Mouse (Mus musculus) cerebellum, adult 2 months (tissue): ENCODE results near the gene Cd47. TPM values are rescaled to one million over a fixed set of nuclear protein-coding genes. Genes with fewer than 3 reads are reported as not detected.

ENCODE experiments used
- DNase-seq, 2 experiments: peaks; one replicate each; pipeline ENCODE4 v3.0.0; 2021
- H3K27ac ChIP-seq: fragments of 200-500 bp; 2 replicates; pipeline ENCODE4 v1.5.1; 2012; ENCODE audit warnings: low read length, control low read depth, inconsistent platforms; ENCODE audit not compliant: insufficient read depth
- H3K27me3 ChIP-seq: fragments of 200-500 bp; 2 replicates; pipeline ENCODE4 v1.6.1; 2012; ENCODE audit warnings: inconsistent platforms, mild to moderate bottlenecking, low read length, moderate library complexity; ENCODE audit not compliant: control insufficient read depth, insufficient read depth
- H3K4me1 ChIP-seq: fragments of 200-500 bp; 2 replicates; pipeline ENCODE4 v1.6.1; 2011; ENCODE audit warnings: low read length; ENCODE audit not compliant: control insufficient read depth, insufficient read depth
- H3K4me3 ChIP-seq: fragments of 200-500 bp; replicated peaks from 2 replicates; pipeline ENCODE3; 2011; ENCODE audit warnings: mild to moderate bottlenecking, low read depth, low read length, control low read depth; ENCODE audit not compliant: insufficient read depth
- CTCF ChIP-seq: fragments of 200-500 bp; IDR thresholded peaks from 2 replicates; pipeline ENCODE4 v1.5.1; 2011; ENCODE audit warnings: low read depth, mild to moderate bottlenecking, control low read depth, low read length, moderate library complexity, borderline replicate concordance; ENCODE audit not compliant: insufficient read depth
- POLR2A ChIP-seq: fragments of 200-500 bp; IDR thresholded peaks from 2 replicates; pipeline ENCODE4 v1.6.1; 2011; ENCODE audit warnings: low read length, control low read depth, borderline replicate concordance; ENCODE audit not compliant: insufficient read depth
- WGBS: fragments of 180-500 bp; shearing (Covaris S2); methylation state at CpG from one replicate; pipeline ENCODE4 v1.1.7; 2018; 5-methylcytosine and 5-hydroxymethylcytosine counted together
- polyA plus RNA-seq: library from polyadenylated mRNA; depleted of rRNA; stranded (reverse); fragments of >200 nt; gene quantifications from 2 replicates; pipeline ENCODE4 v1.2.3, GENCODE M21; 2012

The Cd47 gene
- polyA plus RNA-seq, 1 experiment = 123 TPM

- no peak overlapping the region for H3K4me3 ChIP-seq
- H3K4me1 ChIP-seq = peaks cover 13% of the 10 kb centered on the region; the same call in 1 of the 2 replicates
- no peak overlapping the region for H3K27ac ChIP-seq
- 27% methylated on average over 9 of the region's 9 CpGs for WGBS
- no peak for DNase-seq
- no peak for TF ChIP-seq POLR2A
- no peaks in the 10 kb centered on the region for H3K27me3 ChIP-seq
These were observed 87.7 kb downstream of the Cd47 start for GRCm38 (mm10) chr16:49887811-49888564.

DNA sequence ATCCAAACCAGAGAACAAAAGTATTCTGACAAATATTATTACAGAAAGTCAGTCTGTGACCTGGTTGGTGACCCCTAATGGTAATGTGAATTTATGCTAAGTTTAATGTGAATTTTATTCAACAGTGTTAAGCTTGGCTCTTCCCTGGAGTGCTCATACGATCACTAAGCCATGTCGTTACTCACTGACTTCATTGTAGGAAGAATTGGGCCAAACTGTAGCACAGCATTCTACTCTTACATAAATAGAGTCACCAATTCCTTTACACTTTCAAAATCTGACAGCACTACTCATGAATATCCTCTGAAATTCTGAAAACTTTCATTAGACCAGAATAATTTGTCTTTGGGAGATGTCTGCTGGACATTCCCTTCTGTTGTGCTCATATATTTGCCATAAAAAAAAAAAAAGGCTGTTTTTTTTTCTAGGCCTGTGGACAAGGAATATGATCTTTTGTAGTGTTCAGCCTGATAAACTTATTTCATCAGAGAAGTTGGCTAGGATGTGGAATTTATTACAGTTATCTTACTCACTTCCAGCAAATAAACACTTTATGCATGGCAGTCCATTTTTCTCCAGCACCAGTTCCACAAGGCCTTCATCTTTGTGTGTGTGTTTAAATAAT is 88.8 kb downstream of the Cd47 start:
- no peak overlapping the region for H3K27ac ChIP-seq
- TF ChIP-seq POLR2A (no peak), CTCF (no peak)
- H3K27me3 ChIP-seq = no peaks in the 10 kb centered on the region
- 39% methylated on average over 2 of the region's 2 CpGs for WGBS
- DNase-seq = no peak
- no peak overlapping the region for H3K4me3 ChIP-seq
- peaks cover 15% of the 10 kb centered on the region for H3K4me1 ChIP-seq

- Histone ChIP-seq H3K4me1 (peaks cover 14% of the 10 kb centered on the region), H3K27me3 (no peaks in the 10 kb centered on the region), H3K27ac (no peak overlapping the region), H3K4me3 (no peak overlapping the region)
- no peak for TF ChIP-seq POLR2A
- no peak for TF ChIP-seq CTCF
- 98% methylated on average over 3 of the region's 3 CpGs for WGBS
- DNase-seq = no peak
These were observed 91.9 kb downstream of the Cd47 start for GRCm38 (mm10) chr16:49892252-49892651.

GRCm38 (mm10) chr16:49892945-49893344 is 92.6 kb downstream of the Cd47 start:
- Histone ChIP-seq H3K4me1 (peaks cover 14% of the 10 kb centered on the region), H3K27ac (no peak overlapping the region), H3K27me3 (no peaks in the 10 kb centered on the region), H3K4me3 (no peak overlapping the region)
- 84% methylated on average over 2 of the region's 2 CpGs for WGBS
- DNase-seq = no peak
- TF ChIP-seq POLR2A = no peak
- peak; percentile 36; the same call in 1 of the 2 replicates for TF ChIP-seq CTCF

DNA sequence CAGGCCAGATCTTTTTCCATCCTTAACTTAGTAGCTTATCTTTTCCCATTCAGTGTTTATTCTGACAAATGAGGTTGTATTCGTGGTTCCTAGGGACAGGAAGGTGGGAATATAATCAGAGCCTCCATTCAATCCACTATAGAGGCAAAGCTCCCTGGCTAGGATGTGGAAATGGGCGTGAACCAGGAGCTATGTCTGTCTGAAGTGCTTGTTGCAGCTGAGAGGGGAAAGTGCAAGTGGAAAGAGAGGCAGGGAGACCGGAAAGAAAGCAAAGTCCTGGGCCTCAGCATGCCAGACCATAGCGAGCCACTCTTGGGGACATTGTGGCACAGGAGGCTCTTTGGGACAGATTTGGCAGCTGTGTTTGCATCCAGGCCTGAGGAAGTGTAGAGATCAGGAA is 94.3 kb downstream of the Cd47 start:
- TF ChIP-seq POLR2A (no peak), CTCF (no peak)
- 64% methylated on average over 4 of the region's 4 CpGs for WGBS
- no peak for DNase-seq
- H3K4me3 ChIP-seq = no peak overlapping the region
- H3K4me1 ChIP-seq = peaks cover 5% of the 10 kb centered on the region
- no peaks in the 10 kb centered on the region for H3K27me3 ChIP-seq
- H3K27ac ChIP-seq = no peak overlapping the region

DNA sequence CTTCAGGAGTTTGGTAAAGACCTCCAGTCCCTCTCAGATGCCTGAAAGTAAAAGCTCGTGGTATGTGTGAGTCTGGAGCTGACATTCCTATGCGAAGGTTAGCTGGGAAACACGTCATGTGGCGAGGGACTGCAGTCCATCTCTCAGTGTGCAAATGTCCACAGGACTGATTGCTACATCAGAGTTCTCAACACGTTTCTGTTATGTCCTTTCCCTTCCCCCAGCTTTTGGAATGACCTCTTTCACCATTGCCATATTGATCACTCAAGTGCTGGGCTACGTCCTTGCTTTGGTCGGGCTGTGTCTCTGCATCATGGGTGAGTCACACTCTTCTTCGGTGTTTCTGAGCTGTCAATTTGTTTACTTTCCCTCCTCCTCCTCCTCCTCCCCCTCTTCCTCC is 95.8 kb downstream of the Cd47 start:
- no peak for DNase-seq
- Histone ChIP-seq H3K27ac (no peak overlapping the region), H3K4me1 (peaks cover 5% of the 10 kb centered on the region), H3K27me3 (no peaks in the 10 kb centered on the region), H3K4me3 (no peak overlapping the region)
- no peak for TF ChIP-seq POLR2A
- TF ChIP-seq CTCF = no peak
- WGBS = 79% methylated on average over 8 of the region's 8 CpGs

DNA sequence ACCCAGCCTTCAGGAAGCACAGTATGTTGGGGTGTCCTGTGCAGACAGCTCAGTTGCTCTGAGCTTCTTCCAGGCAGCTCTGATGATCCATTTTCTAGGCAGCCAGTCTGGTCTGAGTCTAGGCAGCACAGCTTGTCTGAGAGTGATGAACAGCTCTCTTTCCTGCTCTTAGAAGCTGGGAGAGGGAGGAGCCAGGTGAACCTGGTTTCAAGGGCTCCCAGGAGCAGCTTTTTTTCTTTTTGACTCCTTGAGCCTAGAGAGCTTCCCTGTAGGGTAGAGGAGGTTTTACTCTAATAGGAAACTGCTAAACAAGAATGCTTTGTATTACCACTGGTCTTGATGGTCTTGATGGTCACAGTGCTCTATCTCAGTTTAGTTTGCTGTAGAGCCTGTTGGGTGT is 101.1 kb downstream of the Cd47 start:
- TF ChIP-seq CTCF (no peak), POLR2A (no peak)
- Histone ChIP-seq H3K27me3 (no peaks in the 10 kb centered on the region), H3K27ac (no peak overlapping the region), H3K4me1 (peaks cover 10% of the 10 kb centered on the region), H3K4me3 (no peak overlapping the region)
- DNase-seq = no peak

DNA sequence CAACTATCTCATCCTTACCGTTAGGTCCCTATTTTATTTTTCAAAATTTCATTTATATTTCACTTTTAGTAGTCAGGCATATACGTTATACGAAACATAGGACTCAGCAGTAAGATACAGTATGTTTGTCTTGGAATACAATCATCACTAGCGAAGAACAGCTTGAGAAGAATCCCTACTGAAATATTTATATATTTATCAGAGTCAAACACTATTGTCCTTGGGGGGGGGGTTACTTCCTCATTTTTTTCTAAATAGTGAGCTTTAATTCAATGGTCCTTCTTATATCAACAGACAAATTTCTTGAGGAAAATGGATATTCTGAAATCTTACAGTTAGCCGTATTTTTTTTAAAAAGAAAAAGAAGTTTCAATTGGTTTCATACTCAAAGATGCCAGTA is 101.8 kb downstream of the Cd47 start:
- no peaks in the 10 kb centered on the region for H3K27me3 ChIP-seq
- TF ChIP-seq POLR2A (no peak), CTCF (no peak)
- 97% methylated on average over 5 of the region's 5 CpGs for WGBS
- no peak overlapping the region for H3K4me3 ChIP-seq
- no peak for DNase-seq
- peaks cover 10% of the 10 kb centered on the region for H3K4me1 ChIP-seq
- no peak overlapping the region for H3K27ac ChIP-seq
